Mouse (Mus musculus): Measurements from ENCODE around the gene Insl6.

DNA sequence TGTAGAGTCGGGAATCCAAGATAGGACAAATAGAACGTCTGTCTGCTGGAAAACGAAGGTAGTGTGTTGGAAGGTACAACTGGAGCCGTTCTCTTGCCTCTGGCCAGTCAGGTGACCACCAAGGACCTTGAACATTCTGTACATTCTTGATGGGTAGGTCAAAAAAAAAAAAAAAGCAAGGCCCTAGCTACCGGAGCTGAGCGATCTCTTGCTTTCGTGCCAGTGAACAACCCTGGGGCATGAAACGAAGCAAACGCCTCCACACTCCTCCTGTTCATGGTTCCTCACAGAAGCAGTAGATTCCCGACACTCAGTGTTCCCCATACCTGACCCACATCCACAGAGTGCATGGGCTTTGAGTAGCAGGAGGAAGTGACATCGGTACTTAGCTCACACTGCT, 31.1 kb upstream of the Insl6 start:
- TF ChIP-seq CTCF (IDR thresholded peaks at IDR 0.05; ENCODE audit: borderline replicate concordance, insufficient read depth, low read length) (no peak), POLR2A (IDR thresholded peaks at IDR 0.05; ENCODE audit: low read depth, low read length) (no peak)

All from embryonic fibroblast, embryonic 13.5 days (primary cell).